Mouse (Mus musculus) intestine, embryonic 14.5 days (tissue): Measurements from ENCODE around the gene Mansc1. TPM values are rescaled to one million over a fixed set of nuclear protein-coding genes. Genes with fewer than 3 reads are reported as not detected.

Experiments
- ATAC-seq: fragments of 200-750 bp; cut with Nextera tagmentation; replicated peaks from 2 replicates; pipeline ENCODE4 v1.8.0; 2017; ENCODE audit warnings: low read depth, moderate number of reproducible peaks, moderate TSS enrichment, moderate library complexity; ENCODE audit not compliant: low FRiP score, low TSS enrichment
- DNase-seq: peaks from one replicate; pipeline ENCODE4 v3.0.0-alpha.2; 2018; ENCODE audit warnings: low spot score
- H3K27ac ChIP-seq: fragments of 300-500 bp; sonication (generic); 2 replicates; pipeline ENCODE4 v1.5.1; 2014; ENCODE audit warnings: low read depth, mild to moderate bottlenecking, control low read depth
- H3K27me3 ChIP-seq: fragments of 300-500 bp; sonication (generic); replicated peaks from 2 replicates; pipeline ENCODE4 v1.6.1; 2014; ENCODE audit warnings: low read length, control low read depth; ENCODE audit not compliant: control insufficient read depth, insufficient read depth
- H3K36me3 ChIP-seq: fragments of 300-500 bp; sonication (generic); 2 replicates; pipeline ENCODE4 v1.6.1; 2014; ENCODE audit warnings: low read length, control low read depth; ENCODE audit not compliant: control insufficient read depth, insufficient read depth
- H3K4me1 ChIP-seq: fragments of 300-500 bp; sonication (generic); replicated peaks from 2 replicates; pipeline ENCODE4 v1.6.1; 2014; ENCODE audit warnings: low read length, control low read depth, mixed read lengths; ENCODE audit not compliant: control insufficient read depth, insufficient read depth
- H3K4me2 ChIP-seq: fragments of 300-500 bp; sonication (generic); 2 replicates; pipeline ENCODE4 v1.6.1; 2014; ENCODE audit warnings: low read length
- H3K4me3 ChIP-seq: fragments of 300-500 bp; sonication (generic); 2 replicates; pipeline ENCODE4 v1.5.1; 2014; ENCODE audit warnings: low read depth, low read length, control low read depth, mixed read lengths
- H3K9ac ChIP-seq: fragments of 300-500 bp; sonication (generic); 2 replicates; pipeline ENCODE4 v1.6.1; 2014; ENCODE audit warnings: mild to moderate bottlenecking, low read length
- H3K9me3 ChIP-seq: fragments of 300-500 bp; sonication (generic); 2 replicates; pipeline ENCODE4 v1.6.1; 2016; ENCODE audit warnings: low read length, control low read depth; ENCODE audit not compliant: control insufficient read depth
- whole genome bisulfite sequencing: fragments of 180-500 bp; shearing (Covaris S2); extraction: QIAGEN DNeasy Blood & Tissue Kit; methylation state at CpG from one replicate; pipeline ENCODE4 v1.1.7; 2014; 5-methylcytosine and 5-hydroxymethylcytosine counted together
- polyA plus RNA-seq: library from polyadenylated mRNA; unstranded; fragments of >200 nt; fragmentation: Nextera tagmentation; extraction: Ambion mirVana; gene quantifications from 2 replicates; pipeline ENCODE4 v1.2.1, GENCODE M21; 2014

Gene Mansc1
- polyA plus RNA-seq, 1 experiment from 2014 or later = 6.2 TPM

GRCm38 (mm10) chr6:134579506-134579905 is 52.8 kb downstream of the Mansc1 start:
- H3K9ac ChIP-seq = no peak overlapping the region
- H3K9me3 ChIP-seq = no peaks in the 10 kb centered on the region
- no peaks in the 10 kb centered on the region for H3K27me3 ChIP-seq

DNA sequence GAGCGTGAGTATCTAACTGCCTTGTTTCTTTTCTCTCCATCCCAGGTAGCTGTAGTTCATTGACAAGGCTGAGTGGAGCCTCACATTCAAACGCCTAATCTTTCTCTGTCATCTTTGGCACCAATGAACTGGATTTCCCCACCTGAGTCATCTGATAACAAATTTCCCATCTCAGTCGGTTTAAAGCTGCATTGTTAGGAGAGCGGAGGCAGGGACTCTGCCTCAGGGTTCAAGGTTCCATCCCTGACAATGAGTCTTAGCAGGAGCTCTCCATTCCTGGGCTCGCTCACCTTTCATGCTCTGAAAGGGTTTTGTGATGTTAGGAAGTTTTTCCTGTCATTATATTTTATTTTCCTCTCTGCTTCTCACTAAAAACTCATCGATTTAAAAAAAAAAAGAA is 54.2 kb downstream of the Mansc1 start:
- no peak for ATAC-seq

More at GRCm38 (mm10) chr6:134579506-134579905, 52.8 kb downstream of the Mansc1 start:
- Histone ChIP-seq H3K4me2 (no peak overlapping the region), H3K4me1 (no peaks in the 10 kb centered on the region), H3K27ac (no peak overlapping the region), H3K4me3 (no peak overlapping the region), H3K36me3 (no peaks in the 10 kb centered on the region)
- WGBS = 96% methylated on average over 4 of the region's 4 CpGs
- ATAC-seq (no peak), DNase-seq (no peak)

DNA sequence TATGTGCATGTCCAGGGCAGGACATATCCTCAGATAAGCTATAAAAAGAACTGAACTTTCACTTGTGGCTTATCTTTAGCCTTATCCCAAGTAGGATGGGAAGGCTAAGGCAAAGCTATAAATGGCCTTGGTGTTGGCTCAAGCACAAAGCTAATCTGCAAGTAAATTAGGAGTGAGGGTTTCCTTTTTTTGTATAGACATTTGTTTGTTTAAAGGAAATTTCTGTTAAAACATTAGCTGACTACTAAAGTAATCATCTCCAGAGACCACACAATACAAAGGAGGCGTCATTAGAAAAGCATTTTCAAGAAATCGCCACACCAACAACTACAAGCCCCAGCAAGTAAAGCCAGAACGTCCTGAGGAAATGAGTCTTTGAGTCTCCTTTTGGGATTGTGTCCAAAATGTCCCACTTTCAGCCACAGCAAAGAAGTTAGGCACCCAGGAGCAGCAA is 57.0 kb downstream of the Mansc1 start:
- no peaks in the 10 kb centered on the region for H3K4me1 ChIP-seq
- no peak overlapping the region for H3K4me2 ChIP-seq
- H3K9me3 ChIP-seq = 0 out of 2 replicates have a peak, but pooled peaks cover 2% of the 10 kb centered on the region
- H3K36me3 ChIP-seq = no peaks in the 10 kb centered on the region
- no peaks in the 10 kb centered on the region for H3K27me3 ChIP-seq
- no peak for DNase-seq
- ATAC-seq = no peak
- H3K4me3 ChIP-seq = no peak overlapping the region
- H3K9ac ChIP-seq = no peak overlapping the region
- WGBS = 54% methylated on average over 3 of the region's 3 CpGs
- no peak overlapping the region for H3K27ac ChIP-seq

More for the DNA sequence above, 54.2 kb downstream of the Mansc1 start:
- Histone ChIP-seq H3K36me3 (no peaks in the 10 kb centered on the region), H3K27ac (no peak overlapping the region), H3K4me1 (no peaks in the 10 kb centered on the region), H3K4me2 (no peak overlapping the region), H3K4me3 (no peak overlapping the region), H3K9ac (no peak overlapping the region), H3K9me3 (no peaks in the 10 kb centered on the region), H3K27me3 (no peaks in the 10 kb centered on the region)
- no peak for DNase-seq
- WGBS = 62% methylated on average over 6 of the region's 6 CpGs

GRCm38 (mm10) chr6:134567986-134568556 is 64.2 kb downstream of the Mansc1 start:
- no peak for ATAC-seq
- Histone ChIP-seq H3K4me3 (no peak overlapping the region), H3K9me3 (0 out of 2 replicates have a peak, but pooled peaks cover 2% of the 10 kb centered on the region), H3K27ac (no peak overlapping the region), H3K4me1 (peaks cover 10% of the 10 kb centered on the region), H3K9ac (no peak overlapping the region), H3K4me2 (no peak overlapping the region), H3K27me3 (no peaks in the 10 kb centered on the region), H3K36me3 (no peaks in the 10 kb centered on the region)
- peak; percentile 54 for DNase-seq
- 79% methylated on average over 5 of the region's 5 CpGs for WGBS

- peak; percentile 93 for ATAC-seq
- H3K36me3 ChIP-seq = no peaks in the 10 kb centered on the region
- H3K4me3 ChIP-seq = peak within 1 kb of the TSS; percentile 89
- under 1% methylated on average over 75 of the region's 99 CpGs for WGBS
- 0 out of 2 replicates have a peak, but pooled peaks cover 2% of the 10 kb centered on the region for H3K9me3 ChIP-seq
- DNase-seq = peak; percentile 92
- no peaks in the 10 kb centered on the region for H3K27me3 ChIP-seq
- H3K9ac ChIP-seq = peak within 1 kb of the TSS; percentile 98
- peak within 1 kb of the TSS; percentile 90 for H3K4me2 ChIP-seq
- peak within 1 kb of the TSS; percentile 99 for H3K27ac ChIP-seq
- H3K4me1 ChIP-seq = peaks cover 10% of the 10 kb centered on the region
Measured at GRCm38 (mm10) chr6:134566818-134567485, 65.3 kb downstream of the Mansc1 start, which contains the start of gene Lrp6. Gene Lrp6 (minus strand): TSS chr6:134566965.

DNA sequence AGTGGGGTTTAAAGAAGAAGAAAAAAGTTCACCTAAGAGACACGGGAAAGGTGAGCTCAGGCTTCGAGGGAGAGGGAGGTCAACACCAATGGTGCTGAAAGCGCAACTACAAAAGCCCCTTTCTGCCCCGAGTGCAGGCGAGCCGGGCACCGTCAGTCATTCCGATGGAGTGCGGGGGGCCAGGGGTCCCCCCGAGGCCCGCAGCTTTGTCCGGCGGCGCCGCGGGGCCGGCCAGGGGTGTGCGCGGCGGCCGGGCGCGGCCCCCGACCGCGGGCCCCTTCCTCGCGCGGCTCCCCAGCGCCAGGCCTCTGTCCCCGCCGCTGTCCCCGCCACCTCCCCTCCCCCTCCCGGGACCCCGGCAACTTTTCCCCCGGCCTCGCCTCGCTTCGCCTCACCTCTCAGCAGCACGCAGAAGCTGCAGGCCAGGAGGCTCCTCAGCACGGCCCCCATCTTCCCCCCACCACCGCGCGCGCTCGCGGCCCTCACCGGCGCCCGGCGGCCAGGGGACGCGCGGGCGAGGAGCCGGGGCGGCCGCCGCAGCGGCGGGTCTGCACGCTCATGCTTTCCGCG is 66.0 kb downstream of the Mansc1 start:
- Histone ChIP-seq H3K4me2 (peak overlapping the region; percentile 90), H3K9me3 (no peaks in the 10 kb centered on the region), H3K36me3 (no peaks in the 10 kb centered on the region), H3K27me3 (no peaks in the 10 kb centered on the region), H3K4me1 (peaks cover 10% of the 10 kb centered on the region), H3K9ac (peak overlapping the region; percentile 98), H3K4me3 (peak overlapping the region; percentile 89), H3K27ac (peak overlapping the region; percentile 99)
- DNase-seq (peak; percentile 73), ATAC-seq (peak; percentile 45)
- 1% methylated on average over 19 of the region's 64 CpGs for WGBS

GRCm38 (mm10) chr6:134565606-134566247 is 66.6 kb downstream of the Mansc1 start:
- H3K36me3 ChIP-seq = no peaks in the 10 kb centered on the region
- H3K9ac ChIP-seq = peak overlapping the region; percentile 98
- 2% methylated on average over 19 of the region's 19 CpGs for WGBS
- peaks cover 10% of the 10 kb centered on the region for H3K4me1 ChIP-seq
- peak overlapping the region; percentile 89 for H3K4me3 ChIP-seq
- peak overlapping the region; percentile 90 for H3K4me2 ChIP-seq
- peak; percentile 64 for DNase-seq
- H3K27me3 ChIP-seq = no peaks in the 10 kb centered on the region
- no peak for ATAC-seq
- H3K9me3 ChIP-seq = no peaks in the 10 kb centered on the region
- peak overlapping the region; percentile 99; the same call in 1 of the 2 replicates for H3K27ac ChIP-seq

DNA sequence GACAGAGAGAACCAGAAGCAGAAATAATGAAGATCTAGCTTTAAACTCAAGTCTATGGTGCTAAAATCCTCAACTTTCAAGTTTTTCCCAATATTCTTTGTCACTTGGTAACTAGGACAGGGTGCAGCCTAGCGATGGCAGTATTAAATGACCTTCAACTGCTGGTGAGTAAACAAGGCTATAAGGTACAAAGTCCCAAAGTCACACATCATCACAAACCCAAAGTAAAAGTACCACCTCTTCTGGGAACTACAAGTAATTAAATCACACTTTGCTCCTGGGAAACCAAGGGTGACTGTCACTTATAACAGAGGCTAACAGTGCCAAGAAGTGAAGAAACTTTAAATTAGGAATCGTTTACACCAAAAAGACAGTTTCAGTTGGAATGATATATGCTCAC is 67.7 kb downstream of the Mansc1 start:
- Histone ChIP-seq H3K27me3 (no peaks in the 10 kb centered on the region), H3K4me3 (peak overlapping the region; percentile 89; the same call in 1 of the 2 replicates), H3K4me2 (peak overlapping the region; percentile 90), H3K9ac (no peak overlapping the region), H3K4me1 (peaks cover 10% of the 10 kb centered on the region), H3K36me3 (no peaks in the 10 kb centered on the region), H3K9me3 (no peaks in the 10 kb centered on the region), H3K27ac (no peak overlapping the region)
- DNase-seq = no peak
- WGBS = 45% methylated on average over 2 of the region's 2 CpGs
- ATAC-seq = no peak
